Mouse (Mus musculus): ENCODE measurements at regions not wholly inside any gene's neighbourhood (a gene's known extent, or its start where the extent isn't known, plus 50 kb on each side); places are given as distances from the start of the nearest gene placed in this dataset.
"Not testable (repeated sequence)": the region's sequence is repeated elsewhere in the genome, so short reads cannot be mapped to it uniquely, and the experiment has no call there.

DNA sequence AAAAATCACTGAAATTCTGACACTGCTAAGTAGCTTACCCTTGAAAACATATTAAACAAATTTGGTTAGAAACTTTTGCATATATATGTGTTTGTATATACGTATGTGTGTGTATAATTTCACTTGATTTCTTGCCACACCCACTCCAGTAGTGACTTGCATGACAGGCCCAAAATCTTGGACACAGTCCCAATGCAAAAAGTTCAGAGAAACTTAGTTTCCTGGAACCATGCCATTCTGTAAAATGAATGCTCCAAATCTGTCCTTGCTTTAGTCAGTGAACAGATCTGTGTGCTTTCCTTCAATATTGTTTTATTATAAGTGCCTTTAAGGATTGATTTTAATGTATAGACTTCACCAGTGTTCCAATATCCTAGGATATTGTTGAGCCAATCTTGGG lies 344.0 kb downstream of the Pom121l12 start:
- DNase-seq (ENCODE audit: low read depth): no peak

DNA sequence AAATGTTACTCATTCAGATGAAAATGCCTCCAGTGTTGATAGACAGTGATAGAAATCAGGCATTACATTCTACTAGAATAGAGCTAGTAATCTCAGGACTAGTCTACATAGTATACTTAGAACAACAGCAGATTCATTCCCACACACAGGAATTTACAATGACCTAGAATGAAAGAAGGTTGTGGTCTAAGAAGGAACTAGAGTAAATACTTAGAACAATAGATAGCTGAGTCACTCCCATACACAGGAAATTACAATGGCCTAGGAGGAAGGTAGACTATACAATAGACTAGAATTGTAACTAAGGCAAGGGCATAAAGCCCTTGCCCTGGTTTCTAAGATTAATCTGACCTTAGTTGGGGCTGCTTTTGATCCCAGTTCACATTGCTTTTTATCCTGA lies 344.4 kb downstream of the Pom121l12 start:
- not testable (repeated sequence) for DNase-seq (ENCODE audit: low read depth)

DNA sequence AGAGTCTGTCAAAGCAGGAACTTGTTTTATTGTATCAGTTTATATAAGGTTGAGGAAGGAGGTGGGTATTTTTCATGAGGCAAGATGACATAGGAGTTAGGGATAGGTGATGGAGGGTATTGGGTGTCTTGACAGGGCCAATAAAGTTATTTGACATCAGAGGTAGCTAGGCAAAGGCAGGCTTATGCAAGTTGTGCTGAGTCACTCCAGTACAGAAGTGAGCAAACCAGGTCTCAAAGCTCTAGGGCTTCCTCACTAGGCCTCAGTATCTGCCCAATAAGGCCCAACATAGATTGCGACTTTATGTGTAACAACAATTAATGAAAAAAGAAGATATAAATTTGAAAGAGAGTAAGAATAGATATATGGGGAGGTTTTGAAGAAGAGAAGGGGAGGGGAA lies 358.6 kb downstream of the Pom121l12 start:
- no peak for DNase-seq (ENCODE audit: low read depth)

DNA sequence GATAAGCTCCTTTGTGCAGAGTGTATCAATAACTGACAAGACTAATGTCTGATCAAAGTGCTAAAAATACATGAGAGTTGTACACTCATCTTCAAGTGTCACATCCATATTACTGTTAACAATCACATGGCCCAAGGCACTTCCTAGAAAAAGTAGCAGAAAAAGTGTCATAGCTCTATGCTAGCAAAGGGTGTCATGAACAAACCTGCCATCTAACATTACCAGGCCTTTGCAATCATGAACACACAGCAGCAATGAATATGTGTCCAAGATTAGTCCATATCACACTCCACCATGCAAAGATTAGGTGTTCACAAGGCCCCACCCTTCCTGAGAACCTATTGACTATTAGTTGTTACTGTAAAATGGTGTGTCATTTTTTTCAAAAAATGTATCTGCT lies 359.6 kb downstream of the Pom121l12 start:
- peak; percentile 13 for DNase-seq (ENCODE audit: low read depth)

Measured in c-Kit-positive CD71-positive TER-119-negative erythroid progenitor cells, embryonic 14.5 days (primary cell).